Mouse (Mus musculus): ENCODE data around the gene Gal3st1.
"Not testable (repeated sequence)": the region's sequence is repeated elsewhere in the genome, so short reads cannot be mapped to it uniquely, and the experiment has no call there.

Gene Gal3st1

GRCm38 (mm10) chr11:3983291-3983862 is at the start of gene Gal3st1:
TSS of gene Gal3st1 (plus strand) at chr11:3983636.
- in situ Hi-C loops (cut with MboI), result no loop called here

GRCm38 (mm10) chr11:3933756-3934285 is 49.6 kb upstream of the Gal3st1 start:
- in situ Hi-C loops (cut with MboI), result no loop called here

GRCm38 (mm10) chr11:3935135-3935534 is 48.3 kb upstream of the Gal3st1 start:
- in situ Hi-C loops (cut with MboI), result no loop called here

GRCm38 (mm10) chr11:3936318-3936717 is 47.1 kb upstream of the Gal3st1 start:
- in situ Hi-C loops (cut with MboI), result no loop called here

- in situ Hi-C loops (cut with MboI), result no loop called here
Measured at GRCm38 (mm10) chr11:3937321-3937874, 46.0 kb upstream of the Gal3st1 start.

GRCm38 (mm10) chr11:3941371-3941770 is 42.1 kb upstream of the Gal3st1 start:
- in situ Hi-C loops (cut with MboI), result no loop called here

- in situ Hi-C loops (cut with MboI), result no loop called here
Measured at GRCm38 (mm10) chr11:3946386-3946785, 37.0 kb upstream of the Gal3st1 start.

- in situ Hi-C loops (cut with MboI), result not testable (repeated sequence)
Measured at GRCm38 (mm10) chr11:3954876-3955275, 28.6 kb upstream of the Gal3st1 start.

- in situ Hi-C loops (cut with MboI), result not testable (repeated sequence)
Measured at GRCm38 (mm10) chr11:3955371-3955770, 28.1 kb upstream of the Gal3st1 start.

GRCm38 (mm10) chr11:3960901-3961300 is 22.5 kb upstream of the Gal3st1 start:
- in situ Hi-C loops (cut with MboI), result no loop called here

GRCm38 (mm10) chr11:3961761-3962160 is 21.7 kb upstream of the Gal3st1 start:
- in situ Hi-C loops (cut with MboI), result no loop called here

GRCm38 (mm10) chr11:3963155-3963554 is 20.3 kb upstream of the Gal3st1 start:
- in situ Hi-C loops (cut with MboI), result no loop called here

GRCm38 (mm10) chr11:3963610-3964415 is 19.6 kb upstream of the Gal3st1 start, which contains the start of gene Pes1:
TSS of gene Pes1 (plus strand) at chr11:3963975.
- in situ Hi-C loops (cut with MboI), result no loop called here

GRCm38 (mm10) chr11:3964416-3965172 is 18.8 kb upstream of the Gal3st1 start:
- in situ Hi-C loops (cut with MboI), result no loop called here

GRCm38 (mm10) chr11:3969837-3970236 is 13.6 kb upstream of the Gal3st1 start:
- in situ Hi-C loops (cut with MboI), result no loop called here

- in situ Hi-C loops (cut with MboI), result no loop called here
Measured at GRCm38 (mm10) chr11:3970361-3970760, 13.1 kb upstream of the Gal3st1 start.

GRCm38 (mm10) chr11:3973081-3973480 is 10.4 kb upstream of the Gal3st1 start:
- in situ Hi-C loops (cut with MboI), result no loop called here

GRCm38 (mm10) chr11:3974311-3974710 is 9.1 kb upstream of the Gal3st1 start:
- in situ Hi-C loops (cut with MboI), result no loop called here

GRCm38 (mm10) chr11:3976678-3977077 is 6.8 kb upstream of the Gal3st1 start, which contains the start of gene 4930556J24Rik:
TSS of gene 4930556J24Rik (minus strand) at chr11:3976778.
- in situ Hi-C loops (cut with MboI), result no loop called here

GRCm38 (mm10) chr11:3978421-3978820 is 5.0 kb upstream of the Gal3st1 start:
- in situ Hi-C loops (cut with MboI), result no loop called here

- in situ Hi-C loops (cut with MboI), result no loop called here
Measured at GRCm38 (mm10) chr11:3981536-3981935, 1.9 kb upstream of the Gal3st1 start.

All from mature B cell (primary cell).